Mouse (Mus musculus) left cerebral cortex, postnatal 25 days (tissue): ENCODE results near the gene Wdr89. TPM values are rescaled to one million over a fixed set of nuclear protein-coding genes. Genes with fewer than 3 reads are reported as not detected.
A peak's percentile ranks its signal among the peaks of the same experiment; 100 is the strongest.

Source experiments
- DNase-seq, 2 experiments: peaks; one replicate each; pipeline ENCODE4 v3.0.0; 2022; ENCODE audit warnings: low spot score in 2 of 2, mixed read lengths in 1 of 2
- intact Hi-C: fragments of 180-260 bp; cut with DNase I; formaldehyde crosslinking; loops from one replicate; pipeline ENCODE4 v1.15.1; 2025
- total RNA-seq, 2 experiments: library from RNA; stranded (reverse); gene quantifications; 2 replicates each; pipeline ENCODE4 v1.2.3; 2021

The Wdr89 gene
- total RNA-seq, 2 experiments from 2014 or later, result 3.0 to 3.1 TPM

GRCm38 (mm10) chr12:75635771-75636430 lies 33.4 kb downstream of the Wdr89 start:
- intact Hi-C loops, result no loop called here
- no peak for DNase-seq

- intact Hi-C loops, result no loop called here
- DNase-seq, result no peak
Observed at GRCm38 (mm10) chr12:75629618-75630017, 39.7 kb downstream of the Wdr89 start.

DNA sequence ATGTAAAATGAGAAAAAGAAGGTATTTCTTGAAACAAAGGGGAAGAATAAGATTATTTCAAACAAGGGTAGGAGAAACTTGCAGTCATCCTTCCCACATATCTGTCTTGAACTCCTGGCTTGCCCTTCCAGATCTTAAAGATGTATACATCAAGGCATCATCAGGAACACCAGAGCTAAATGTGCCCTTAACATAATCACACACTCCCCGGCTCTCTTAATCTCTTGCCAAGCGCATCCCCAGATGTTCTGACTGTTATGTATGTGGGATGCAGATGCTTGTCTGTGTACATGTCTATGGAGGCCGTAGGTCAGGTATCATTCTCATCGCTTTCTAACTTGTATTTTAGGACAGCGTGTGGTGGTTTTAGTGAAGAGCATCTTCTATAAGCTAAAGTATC lies 46.0 kb downstream of the Wdr89 start:
- no peak for DNase-seq
- intact Hi-C loops, result no loop called here

- intact Hi-C loops, result no loop called here
- DNase-seq, result no peak
Observed at GRCm38 (mm10) chr12:75622835-75623234, 46.5 kb downstream of the Wdr89 start.

DNA sequence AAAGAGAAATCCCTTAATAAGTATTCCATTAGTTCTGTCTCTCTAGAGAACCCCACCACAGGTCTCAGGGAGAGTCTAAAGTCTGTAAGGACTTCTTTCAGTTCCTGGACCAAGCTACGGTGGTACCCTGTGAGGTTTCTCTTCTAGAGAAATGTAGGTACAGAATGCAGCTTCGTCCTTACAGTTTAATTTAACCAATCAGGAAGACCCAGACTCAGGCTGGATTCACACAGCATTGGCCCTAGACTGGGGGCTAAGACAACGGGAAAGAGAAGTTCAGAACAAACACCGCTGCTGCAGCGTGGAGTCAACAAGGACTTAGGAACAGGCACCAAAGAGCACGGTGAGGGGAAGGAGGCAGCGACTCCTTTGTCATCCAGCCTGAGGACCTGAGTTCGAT lies 52.5 kb downstream of the Wdr89 start:
- intact Hi-C loops, result no loop called here
- DNase-seq, result no peak

GRCm38 (mm10) chr12:75616158-75616791 lies 53.1 kb downstream of the Wdr89 start:
- intact Hi-C loops, result no loop called here
- no peak for DNase-seq

GRCm38 (mm10) chr12:75615556-75615955 lies 53.8 kb downstream of the Wdr89 start:
- intact Hi-C loops, result no loop called here
- DNase-seq, result no peak

DNA sequence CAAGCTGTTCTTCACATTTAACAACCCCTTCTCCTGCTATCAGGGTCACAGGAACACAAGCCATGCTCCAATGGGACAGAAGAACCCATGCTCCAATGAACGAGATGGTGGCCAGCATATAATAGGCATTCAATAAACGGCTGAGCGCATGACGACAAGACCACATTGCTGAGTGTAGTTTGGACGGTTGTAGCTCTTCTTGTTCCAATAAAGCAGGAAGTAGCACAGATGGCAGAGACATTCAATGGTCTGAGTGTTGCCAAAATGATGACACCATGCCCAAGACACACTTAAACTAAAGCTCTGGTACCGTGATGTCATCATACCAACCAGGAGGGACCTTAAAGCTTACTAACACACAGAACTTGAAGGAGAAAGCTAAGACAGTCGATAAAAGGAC lies 56.6 kb downstream of the Wdr89 start:
- peak in 1 of 2 experiments; percentile 24 for DNase-seq

GRCm38 (mm10) chr12:75599490-75599889 lies 69.8 kb downstream of the Wdr89 start:
- intact Hi-C loops, result loop anchor here (5.0 kb wide), 2 partner anchors 48 to 137 kb away; no protein-coding TSS in a partner anchor
- no peak for DNase-seq

More for the DNA sequence above, 56.6 kb downstream of the Wdr89 start:
- intact Hi-C loops, result no loop called here

- DNase-seq, result no peak
- intact Hi-C loops, result loop anchor here (5.0 kb wide), 2 partner anchors 48 to 137 kb away; no protein-coding TSS in a partner anchor
Observed at GRCm38 (mm10) chr12:75598988-75599387, 70.3 kb downstream of the Wdr89 start.

DNA sequence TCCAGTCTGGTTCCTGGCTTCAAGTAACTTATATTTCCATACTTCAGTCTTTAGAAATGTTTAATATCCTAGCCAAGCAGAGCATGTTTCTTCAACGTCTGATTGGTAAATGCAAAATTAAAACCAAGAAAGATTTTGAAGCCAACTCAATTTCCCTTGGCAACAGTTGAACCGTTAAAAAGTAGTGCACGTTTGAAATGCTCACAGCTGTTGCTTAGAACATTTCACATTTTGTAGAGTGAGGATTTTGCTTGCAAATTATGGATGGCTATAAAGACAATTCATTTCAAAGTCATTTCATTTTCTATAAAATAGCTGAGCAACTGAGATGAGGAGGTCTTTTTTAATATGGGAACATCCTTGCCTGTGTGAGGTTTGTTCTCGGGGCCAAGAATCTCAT lies 71.6 kb downstream of the Wdr89 start:
- intact Hi-C loops, result loop anchor here (2.0 to 5.0 kb wide), 3 partner anchors 50 to 135 kb away; partner anchors contain the start of gene Wdr89
- DNase-seq, result peak in 1 of 2 experiments; percentile 65

GRCm38 (mm10) chr12:75596154-75597002 lies 73.0 kb downstream of the Wdr89 start, which contains the start of gene Ppp2r5e:
Ppp2r5e (minus strand) TSS chr12:75596245.
- peak; percentile 98 to 99 for DNase-seq
- intact Hi-C loops, result loop anchor here (2.0 to 5.0 kb wide), 3 partner anchors 51 to 134 kb away; partner anchors contain the start of gene Wdr89

DNA sequence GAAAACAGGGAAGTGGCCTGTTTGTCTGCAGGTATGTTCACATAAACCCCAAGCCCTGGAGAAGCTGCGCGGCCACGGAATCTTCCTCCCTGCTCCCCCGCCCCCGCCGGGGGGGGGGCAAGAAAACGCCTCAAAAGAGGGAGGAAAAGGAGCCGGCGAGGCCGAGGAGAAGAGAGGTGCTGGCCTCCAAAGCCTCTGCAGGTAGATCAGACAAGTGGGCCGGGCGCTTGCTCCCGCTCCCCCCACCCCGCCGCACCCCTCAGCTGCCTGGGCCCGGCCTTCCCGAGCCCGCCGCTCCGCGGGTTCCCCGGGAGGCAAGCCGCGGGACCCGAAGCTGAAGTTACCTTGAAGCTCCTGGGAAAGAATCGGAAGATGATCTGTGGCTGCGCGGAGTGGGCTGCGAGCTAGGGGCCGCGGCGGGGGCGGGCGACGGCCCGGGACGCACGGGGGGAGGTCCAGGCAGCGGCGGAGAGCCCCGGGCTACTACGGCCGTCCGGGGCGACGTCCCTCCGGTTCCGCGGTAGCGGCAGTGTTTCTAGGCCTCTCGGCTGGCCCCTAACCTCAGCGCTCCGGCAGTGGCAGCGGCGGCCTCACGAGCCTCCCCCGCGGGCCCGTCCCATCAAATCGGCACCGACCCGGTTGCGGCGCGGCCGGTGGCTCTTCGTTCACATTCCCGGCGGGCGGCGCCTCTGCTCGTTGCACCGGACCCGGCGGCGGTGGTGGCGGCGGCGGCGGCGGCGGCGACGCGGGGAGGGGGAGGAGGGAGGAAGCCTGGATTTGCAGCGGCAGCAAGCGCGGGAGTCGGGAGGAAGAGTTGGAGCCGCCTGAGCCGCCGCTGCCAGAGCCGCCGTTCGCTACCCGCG lies 73.8 kb downstream of the Wdr89 start:
- peak; percentile 26 to 36 for DNase-seq
- intact Hi-C loops, result loop anchor here (2.0 to 5.0 kb wide), 3 partner anchors 52 to 133 kb away; partner anchors contain the start of gene Wdr89

DNA sequence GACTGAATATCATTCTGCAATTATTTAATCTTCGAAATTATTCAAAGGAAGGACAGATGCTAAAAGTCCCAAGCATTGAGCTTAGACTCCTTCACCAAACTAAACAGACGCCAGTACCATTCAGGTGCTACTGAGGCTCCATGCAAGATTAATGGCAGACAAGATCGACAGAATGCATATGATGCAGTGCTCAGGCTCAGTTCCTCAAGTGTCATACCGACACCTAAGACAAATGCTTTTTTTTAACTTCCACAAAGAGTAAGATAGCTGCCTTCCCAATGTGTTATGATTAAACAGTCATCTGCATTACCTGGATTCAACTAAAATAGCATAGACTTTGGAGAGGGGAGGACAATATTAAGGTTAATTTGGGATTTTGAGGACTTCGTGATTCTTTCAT lies 74.9 kb downstream of the Wdr89 start:
- intact Hi-C loops, result no loop called here

DNA sequence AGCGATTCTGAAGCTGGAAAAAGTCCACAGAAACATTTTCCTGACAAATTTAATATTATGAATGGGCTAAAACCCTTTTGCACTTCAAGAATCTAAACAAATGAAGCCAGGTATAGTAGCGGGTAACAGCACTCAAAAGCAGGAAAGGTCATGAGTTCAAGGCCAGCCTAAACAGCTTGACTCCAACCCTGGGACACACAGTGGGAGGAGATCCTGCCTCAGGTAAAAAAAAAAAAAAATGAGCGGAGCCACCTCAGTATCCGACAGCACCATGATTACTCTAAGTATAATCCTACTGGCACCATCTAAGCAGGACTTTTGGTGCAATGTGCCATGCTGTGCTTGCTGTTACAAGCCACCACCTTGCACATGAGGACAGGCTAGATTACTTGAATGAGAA lies 75.5 kb downstream of the Wdr89 start:
- intact Hi-C loops, result no loop called here
- DNase-seq, result no peak

More for the DNA sequence above, 74.9 kb downstream of the Wdr89 start:
- no peak for DNase-seq

- DNase-seq, result no peak
- intact Hi-C loops, result no loop called here
Observed at GRCm38 (mm10) chr12:75587501-75587900, 81.8 kb downstream of the Wdr89 start.

GRCm38 (mm10) chr12:75583776-75584175 lies 85.6 kb downstream of the Wdr89 start:
- DNase-seq, result no peak
- intact Hi-C loops, result no loop called here
